9 mouse cellular contexts compared by ENCODE assay signal in the genomic region with DNA sequence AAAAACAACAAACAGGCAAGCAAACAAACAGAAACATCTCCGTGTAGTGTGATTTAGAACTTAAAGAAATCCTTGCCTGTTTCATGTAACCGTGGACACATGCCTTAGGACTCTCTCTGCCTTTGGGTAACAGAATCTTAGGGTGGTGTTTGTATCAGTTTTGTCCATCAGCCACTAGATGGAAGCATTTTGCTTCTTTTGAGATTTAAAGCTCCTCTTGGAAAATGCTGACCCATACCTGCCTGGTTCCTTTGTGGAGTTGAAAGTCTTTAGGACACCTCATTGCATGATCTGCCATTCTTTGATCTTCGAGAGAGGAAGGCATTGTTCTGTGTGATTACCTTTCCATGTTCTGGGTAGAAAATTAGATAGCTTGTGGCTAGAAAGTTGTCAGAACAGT. TPM values are rescaled to one million over a fixed set of nuclear protein-coding genes. Genes with fewer than 3 reads are reported as not detected.
DNase-seq lines count a peak whose midpoint lies in the region; ATAC-seq and TF ChIP-seq lines count a peak whose summit lies in the region.
"Had no signal": no experiment of that assay in that cellular context is flagged by ENCODE, and none has a peak within 500 bp of the region (broad histone marks: within the 10 kb centered on the region; RNA-seq: fewer than 3 reads in every experiment).

No protein-coding gene starts in this region.

- intact Hi-C loops in gastrocnemius, postnatal 36 days (cut with DNase I), result loop anchor here (5.0 kb wide), 2 partner anchors 171 to 271 kb away; a partner anchor contains a TSS

- H3K4me3 ChIP-seq in lung, postnatal 0 days (ENCODE audit: low read depth, low read length), result no peak overlapping the region
- no peak overlapping the region for H3K4me3 ChIP-seq in lung, adult 2 months (replicated peaks; ENCODE audit: extremely low read depth, low read depth, low read length)
- H3K4me3 ChIP-seq in neural tube, embryonic 13.5 days, result no peak overlapping the region

- H3K36me3 ChIP-seq in lung, postnatal 0 days (ENCODE audit: insufficient read depth, low read length), result no peaks in the 10 kb centered on the region
- no peaks in the 10 kb centered on the region for H3K36me3 ChIP-seq in neural tube, embryonic 13.5 days

- TF ChIP-seq CTCF in lung, postnatal 0 days (IDR thresholded peaks at IDR 0.05), result peak; percentile 73
- TF ChIP-seq CTCF in lung, adult 2 months (IDR thresholded peaks at IDR 0.05; ENCODE audit: insufficient read depth, low read length), result no peak

- ATAC-seq in lung, postnatal 0 days, result no peak
- ATAC-seq in neural tube, embryonic 13.5 days (ENCODE audit: low read depth), result peak; percentile 47; the same call in 1 of the 2 replicates

- H3K4me1 ChIP-seq in lung, postnatal 0 days (ENCODE audit: insufficient read depth, low read depth, low read length), result no peaks in the 10 kb centered on the region
- no peaks in the 10 kb centered on the region for H3K4me1 ChIP-seq in lung, adult 2 months (ENCODE audit: control insufficient read depth, insufficient read depth, low read length)
- no peaks in the 10 kb centered on the region for H3K4me1 ChIP-seq in neural tube, embryonic 13.5 days (replicated peaks)

- no peak overlapping the region for H3K27ac ChIP-seq in lung, postnatal 0 days (ENCODE audit: low read length)
- H3K27ac ChIP-seq in neural tube, embryonic 13.5 days (replicated peaks), result no peak overlapping the region
- H3K27ac ChIP-seq: macrophage had no signal

- H3K4me2 ChIP-seq in lung, postnatal 0 days (replicated peaks; ENCODE audit: low read depth, low read length), result no peak overlapping the region
- no peak overlapping the region for H3K4me2 ChIP-seq in neural tube, embryonic 13.5 days

- no peaks in the 10 kb centered on the region for H3K27me3 ChIP-seq in lung, postnatal 0 days (replicated peaks; ENCODE audit: insufficient read depth, low read length)
- H3K27me3 ChIP-seq in neural tube, embryonic 13.5 days, result no peaks in the 10 kb centered on the region

- peak; percentile 14 to 45 for DNase-seq in cerebellum, postnatal 14 days
- DNase-seq in cerebellum, adult 11-12 months, result no peak
- peak; percentile 62 for DNase-seq in lung, postnatal 0 days (ENCODE audit: low spot score)
- DNase-seq in lung, adult 2 months, result no peak
- peak; percentile 36 for DNase-seq in forelimb bud, embryonic 11.5 days (ENCODE audit: low read depth, low spot score)
- DNase-seq in gastrocnemius, postnatal 36 days, result no peak
- no peak for DNase-seq in frontal cortex, postnatal 25 days (ENCODE audit: low spot score in 2 of 2)

- TF ChIP-seq EP300 in lung, postnatal 0 days (IDR thresholded peaks at IDR 0.05), result no peak

- H3K9ac ChIP-seq in lung, postnatal 0 days (replicated peaks; ENCODE audit: low read depth), result no peak overlapping the region
- H3K9ac ChIP-seq in neural tube, embryonic 13.5 days, result no peak overlapping the region

- TF ChIP-seq POLR2A in lung, adult 2 months (IDR thresholded peaks at IDR 0.05; ENCODE audit: borderline replicate concordance, extremely low read depth, low read depth, low read length), result no peak

- H3K9me3 ChIP-seq in lung, postnatal 0 days (ENCODE audit: low read length), result no peaks in the 10 kb centered on the region
- H3K9me3 ChIP-seq in neural tube, embryonic 13.5 days, result no peaks in the 10 kb centered on the region

- 11% methylated on average over 3 of the region's 3 CpGs for WGBS in lung, postnatal 0 days
- 23% methylated on average over 3 of the region's 3 CpGs for WGBS in lung, adult 2 months
- 19% methylated on average over 3 of the region's 3 CpGs for WGBS in neural tube, embryonic 13.5 days

RNA-seq across cellular contexts. Expression of a gene that starts 32.3 kb away (rescaled TPM):
- polyA plus RNA-seq in lung, postnatal 0 days (2015; fragmentation: Nextera tagmentation; extraction: Ambion mirVana), result 0.23 and 0.51 TPM in 2 replicates
- 0.62 and 1.2 TPM in 2 replicates for polyA plus RNA-seq in lung, adult 2 months (2012; rRNA removed)
- polyA plus RNA-seq in neural tube, embryonic 13.5 days (2015; fragmentation: Nextera tagmentation; extraction: Ambion mirVana), result 0.22 and 1.5 TPM in 2 replicates
- 1 to 10 TPM in 1 of 2 experiments, under 1 TPM in 1; 0.92 to 1.2 TPM for total RNA-seq in gastrocnemius, postnatal 36 days (2021)
- polyA plus RNA-seq: macrophage had no signal

Comparison
In these comparisons a context has a peak if more than half of its experiments do, and no peak if none do; other contexts are left out.
1. DNase-seq: peak in cerebellum, postnatal 14 days (2 of 2), lung, postnatal 0 days (single experiment) and forelimb bud, embryonic 11.5 days (single experiment); none in cerebellum, adult 11-12 months (single experiment), lung, adult 2 months (single experiment), gastrocnemius, postnatal 36 days (0 of 2) and frontal cortex, postnatal 25 days (0 of 2).